Mouse (Mus musculus): ENCODE results near the gene Myo10. TPM values are rescaled to one million over a fixed set of nuclear protein-coding genes. Genes with fewer than 3 reads are reported as not detected.

Myo10 gene
- polyA plus RNA-seq, 1 experiment from 2014 or later = 24.4 TPM

DNA sequence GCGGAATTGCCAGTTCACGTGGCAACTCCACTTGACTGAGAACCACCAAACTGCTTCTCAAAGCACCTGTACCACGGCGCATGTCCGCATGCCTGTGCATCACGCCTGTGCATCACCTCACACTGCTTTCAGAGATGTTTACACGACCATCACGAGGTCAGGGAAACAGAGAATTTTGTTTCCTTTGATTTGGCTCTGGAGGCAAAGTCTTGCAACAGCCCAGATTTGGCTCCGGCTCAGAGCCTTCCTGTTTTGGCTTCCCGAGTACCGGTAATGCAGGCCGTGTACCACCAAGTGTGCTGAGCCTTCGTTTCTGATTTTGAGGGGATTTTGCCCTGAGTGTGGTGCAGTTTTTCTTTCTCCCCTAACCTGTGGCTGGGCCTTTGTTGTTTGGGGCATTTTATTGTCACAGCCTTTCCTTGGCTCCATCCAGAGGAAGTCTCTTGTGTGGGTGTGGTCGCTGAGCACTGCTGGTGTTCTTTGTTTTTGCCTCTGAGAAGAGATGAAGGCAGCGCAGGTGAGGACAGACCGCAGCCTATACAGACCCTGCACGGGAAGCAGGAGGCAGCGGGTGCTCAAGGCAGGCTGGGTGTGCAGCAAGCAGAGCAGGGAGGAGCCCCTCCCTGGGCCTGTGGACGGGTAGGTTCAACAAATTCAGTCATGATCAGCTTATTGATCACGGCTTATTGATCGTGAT, 70.1 kb downstream of the Myo10 start:
- no peaks in the 10 kb centered on the region for H3K36me3 ChIP-seq (replicated peaks; ENCODE audit: control insufficient read depth, insufficient read depth)
- ATAC-seq (ENCODE audit: low FRiP score) (no peak), DNase-seq (ENCODE audit: low spot score) (no peak)
- 51% methylated on average over 21 of the region's 21 CpGs for WGBS
- no peak overlapping the region for H3K4me2 ChIP-seq (replicated peaks)
- no peaks in the 10 kb centered on the region for H3K27me3 ChIP-seq (ENCODE audit: control insufficient read depth, insufficient read depth, low read length)
- H3K27ac ChIP-seq = no peak overlapping the region
- no peaks in the 10 kb centered on the region for H3K9me3 ChIP-seq (ENCODE audit: control insufficient read depth, low read length)
- H3K4me1 ChIP-seq (replicated peaks; ENCODE audit: control insufficient read depth, insufficient read depth, low read length) = peaks cover 12% of the 10 kb centered on the region; the same call in 1 of the 2 replicates
- no peak overlapping the region for H3K9ac ChIP-seq
- no peak overlapping the region for H3K4me3 ChIP-seq (replicated peaks; ENCODE audit: low read length)

DNA sequence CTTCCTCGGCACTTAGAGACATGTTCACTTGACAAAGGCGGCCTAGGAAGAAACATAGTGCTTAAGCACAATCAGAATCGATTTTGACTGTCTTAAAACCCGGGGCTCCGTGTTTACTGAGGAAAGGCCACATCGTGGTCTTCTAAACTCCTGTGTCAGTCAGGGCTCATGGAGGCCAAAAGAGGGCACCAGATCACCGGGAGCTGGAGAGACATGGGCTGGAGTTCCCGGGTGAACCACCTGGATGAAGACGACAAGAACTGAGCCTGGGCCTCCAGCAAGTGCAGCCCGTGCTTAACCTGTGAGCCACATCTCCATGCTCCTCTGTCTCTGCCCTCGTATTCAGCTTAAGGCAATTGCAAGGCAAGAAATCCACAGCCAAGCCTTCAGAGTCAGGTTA, 71.4 kb downstream of the Myo10 start:
- Histone ChIP-seq H3K27ac (no peak overlapping the region), H3K4me1 (replicated peaks; ENCODE audit: control insufficient read depth, insufficient read depth, low read length) (peaks cover 12% of the 10 kb centered on the region; the same call in 1 of the 2 replicates), H3K4me3 (replicated peaks; ENCODE audit: low read length) (no peak overlapping the region), H3K27me3 (ENCODE audit: control insufficient read depth, insufficient read depth, low read length) (no peaks in the 10 kb centered on the region), H3K9me3 (ENCODE audit: control insufficient read depth, low read length) (no peaks in the 10 kb centered on the region), H3K4me2 (replicated peaks) (no peak overlapping the region), H3K9ac (no peak overlapping the region), H3K36me3 (replicated peaks; ENCODE audit: control insufficient read depth, insufficient read depth) (no peaks in the 10 kb centered on the region)
- DNase-seq (ENCODE audit: low spot score) (no peak), ATAC-seq (ENCODE audit: low FRiP score) (no peak)
- 89% methylated on average over 11 of the region's 11 CpGs for WGBS

DNA sequence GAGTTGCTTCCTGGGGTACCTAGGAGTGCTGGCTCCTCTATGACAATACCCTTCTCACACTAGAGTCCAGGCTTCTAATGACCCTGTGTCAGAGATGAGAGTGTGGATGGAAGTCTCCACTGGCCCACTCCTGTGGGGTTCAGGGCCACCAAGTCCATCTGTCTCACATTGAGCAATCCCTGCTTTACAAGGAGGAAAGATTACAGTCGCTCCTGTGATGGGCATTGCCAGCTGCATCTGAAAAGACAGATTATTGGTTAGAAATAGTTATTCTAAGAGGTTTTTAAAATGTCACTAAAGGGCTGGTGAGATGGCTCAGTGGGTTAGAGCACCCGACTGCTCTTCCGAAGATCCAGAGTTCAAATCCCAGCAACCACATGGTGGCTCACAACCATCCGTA, 72.4 kb downstream of the Myo10 start:
- Histone ChIP-seq H3K9ac (no peak overlapping the region), H3K27me3 (ENCODE audit: control insufficient read depth, insufficient read depth, low read length) (no peaks in the 10 kb centered on the region), H3K27ac (no peak overlapping the region), H3K36me3 (replicated peaks; ENCODE audit: control insufficient read depth, insufficient read depth) (no peaks in the 10 kb centered on the region), H3K4me1 (replicated peaks; ENCODE audit: control insufficient read depth, insufficient read depth, low read length) (peaks cover 8% of the 10 kb centered on the region; the same call in 1 of the 2 replicates), H3K4me2 (replicated peaks) (no peak overlapping the region), H3K9me3 (ENCODE audit: control insufficient read depth, low read length) (no peaks in the 10 kb centered on the region), H3K4me3 (replicated peaks; ENCODE audit: low read length) (no peak overlapping the region)
- ATAC-seq (ENCODE audit: low FRiP score) = no peak
- DNase-seq (ENCODE audit: low spot score) = no peak
- WGBS = over 99% methylated on average over 4 of the region's 4 CpGs

DNA sequence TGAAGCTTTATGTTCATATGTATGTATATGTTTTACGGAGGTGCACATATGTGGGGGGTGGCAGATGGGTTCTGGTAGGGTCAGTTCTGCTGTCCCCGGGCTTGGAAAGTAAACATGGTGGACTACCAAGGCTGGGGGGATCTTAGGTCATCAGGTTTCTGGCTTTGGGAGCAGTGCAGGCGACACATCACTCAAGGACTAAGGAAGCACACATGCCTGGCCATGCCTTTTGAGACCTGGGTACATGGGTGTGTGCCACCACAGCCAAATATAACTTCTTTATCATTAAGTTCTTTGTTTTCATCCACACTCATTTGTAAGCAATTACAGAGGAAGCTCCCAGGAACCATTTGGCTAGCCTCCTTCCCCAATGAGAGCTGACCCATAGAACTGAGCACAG, 72.9 kb downstream of the Myo10 start:
- no peak overlapping the region for H3K4me2 ChIP-seq (replicated peaks)
- ATAC-seq (ENCODE audit: low FRiP score) = no peak
- no peak for DNase-seq (ENCODE audit: low spot score)
- H3K36me3 ChIP-seq (replicated peaks; ENCODE audit: control insufficient read depth, insufficient read depth) = no peaks in the 10 kb centered on the region
- no peak overlapping the region for H3K9ac ChIP-seq
- no peak overlapping the region for H3K4me3 ChIP-seq (replicated peaks; ENCODE audit: low read length)
- 97% methylated on average over 3 of the region's 3 CpGs for WGBS
- no peaks in the 10 kb centered on the region for H3K9me3 ChIP-seq (ENCODE audit: control insufficient read depth, low read length)
- no peaks in the 10 kb centered on the region for H3K27me3 ChIP-seq (ENCODE audit: control insufficient read depth, insufficient read depth, low read length)
- H3K4me1 ChIP-seq (replicated peaks; ENCODE audit: control insufficient read depth, insufficient read depth, low read length) = peaks cover 3% of the 10 kb centered on the region; the same call in 1 of the 2 replicates
- no peak overlapping the region for H3K27ac ChIP-seq

DNA sequence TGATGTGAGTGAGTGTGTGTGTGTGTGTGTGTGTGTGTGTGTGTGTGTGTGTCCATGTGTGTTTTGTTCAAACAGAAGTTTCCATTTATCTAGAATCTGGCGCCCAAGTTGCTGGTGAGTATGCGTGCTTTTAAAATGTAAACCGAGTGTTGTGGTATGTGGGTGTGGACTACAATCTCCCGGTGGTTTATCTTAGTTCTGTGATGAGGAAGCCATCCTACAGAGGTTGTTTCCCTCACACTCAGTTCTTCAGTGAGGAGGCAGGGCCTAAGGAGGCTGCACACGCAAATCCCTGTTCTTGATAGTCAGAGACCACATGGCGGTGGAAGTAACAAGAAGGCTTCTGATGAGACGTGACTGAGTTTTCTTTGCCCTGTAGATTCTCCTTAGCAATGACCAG, 73.6 kb downstream of the Myo10 start:
- WGBS = 95% methylated on average over 7 of the region's 7 CpGs
- Histone ChIP-seq H3K36me3 (replicated peaks; ENCODE audit: control insufficient read depth, insufficient read depth) (no peaks in the 10 kb centered on the region), H3K27ac (no peak overlapping the region), H3K4me1 (replicated peaks; ENCODE audit: control insufficient read depth, insufficient read depth, low read length) (no peaks in the 10 kb centered on the region), H3K4me3 (replicated peaks; ENCODE audit: low read length) (no peak overlapping the region), H3K9ac (no peak overlapping the region), H3K4me2 (replicated peaks) (no peak overlapping the region), H3K9me3 (ENCODE audit: control insufficient read depth, low read length) (no peaks in the 10 kb centered on the region), H3K27me3 (ENCODE audit: control insufficient read depth, insufficient read depth, low read length) (no peaks in the 10 kb centered on the region)
- DNase-seq (ENCODE audit: low spot score) (no peak), ATAC-seq (ENCODE audit: low FRiP score) (no peak)

DNA sequence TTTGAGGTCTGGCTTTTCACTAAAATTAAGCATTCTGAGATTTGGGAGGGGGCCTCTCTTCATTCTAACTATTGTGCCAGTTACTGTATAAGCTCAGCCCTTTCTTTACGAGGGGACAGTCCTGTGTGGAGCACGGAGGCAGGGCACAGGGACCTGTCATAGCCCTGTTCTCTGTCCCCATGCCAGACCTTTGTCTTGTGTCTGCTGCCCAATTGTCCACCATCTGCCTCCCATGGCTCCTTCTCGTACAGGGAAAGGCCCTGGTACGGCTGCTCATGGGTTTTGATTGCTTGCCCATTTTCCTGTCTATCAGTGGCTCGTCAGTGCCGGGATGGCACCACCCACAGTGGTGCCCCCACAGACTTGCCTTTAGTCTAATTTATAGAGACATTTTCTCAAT, 74.3 kb downstream of the Myo10 start:
- H3K36me3 ChIP-seq (replicated peaks; ENCODE audit: control insufficient read depth, insufficient read depth) = no peaks in the 10 kb centered on the region
- H3K9me3 ChIP-seq (ENCODE audit: control insufficient read depth, low read length) = no peaks in the 10 kb centered on the region
- H3K9ac ChIP-seq = no peak overlapping the region
- no peak overlapping the region for H3K4me2 ChIP-seq (replicated peaks)
- no peak for DNase-seq (ENCODE audit: low spot score)
- H3K27me3 ChIP-seq (ENCODE audit: control insufficient read depth, insufficient read depth, low read length) = no peaks in the 10 kb centered on the region
- no peaks in the 10 kb centered on the region for H3K4me1 ChIP-seq (replicated peaks; ENCODE audit: control insufficient read depth, insufficient read depth, low read length)
- H3K27ac ChIP-seq = no peak overlapping the region
- H3K4me3 ChIP-seq (replicated peaks; ENCODE audit: low read length) = no peak overlapping the region
- WGBS = 79% methylated on average over 6 of the region's 6 CpGs
- no peak for ATAC-seq (ENCODE audit: low FRiP score)

DNA sequence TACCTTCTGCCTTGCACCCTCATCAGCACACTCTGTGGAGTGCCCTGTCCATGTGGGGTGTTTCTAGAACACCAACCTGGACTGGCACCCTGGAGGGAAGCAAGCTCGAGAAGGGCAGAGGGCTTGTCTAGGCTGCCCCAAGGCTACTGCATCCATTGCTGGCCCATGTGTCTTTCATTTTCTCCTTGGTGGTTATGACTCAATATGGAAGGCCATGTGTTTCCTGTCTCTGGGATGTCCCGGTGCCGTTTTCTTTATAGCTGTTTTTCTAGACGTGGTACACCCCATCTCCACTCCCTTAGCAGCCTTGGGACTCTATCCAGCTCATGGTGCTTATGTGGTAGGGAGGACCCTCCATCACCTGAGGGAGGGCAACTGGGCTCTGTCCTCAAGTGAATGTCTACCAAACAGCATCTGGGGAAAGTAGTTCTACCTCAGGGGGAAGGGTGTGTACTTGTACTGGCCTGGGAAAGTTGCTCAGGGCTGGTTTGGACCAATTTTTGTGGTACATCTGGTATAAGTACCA, 76.8 kb downstream of the Myo10 start:
- no peak for ATAC-seq (ENCODE audit: low FRiP score)
- no peaks in the 10 kb centered on the region for H3K4me1 ChIP-seq (replicated peaks; ENCODE audit: control insufficient read depth, insufficient read depth, low read length)
- no peaks in the 10 kb centered on the region for H3K36me3 ChIP-seq (replicated peaks; ENCODE audit: control insufficient read depth, insufficient read depth)
- no peak overlapping the region for H3K4me3 ChIP-seq (replicated peaks; ENCODE audit: low read length)
- H3K4me2 ChIP-seq (replicated peaks) = no peak overlapping the region
- no peak overlapping the region for H3K9ac ChIP-seq
- DNase-seq (ENCODE audit: low spot score) = no peak
- no peak overlapping the region for H3K27ac ChIP-seq
- H3K9me3 ChIP-seq (ENCODE audit: control insufficient read depth, low read length) = no peaks in the 10 kb centered on the region
- H3K27me3 ChIP-seq (ENCODE audit: control insufficient read depth, insufficient read depth, low read length) = no peaks in the 10 kb centered on the region
- 81% methylated on average over 4 of the region's 4 CpGs for WGBS

DNA sequence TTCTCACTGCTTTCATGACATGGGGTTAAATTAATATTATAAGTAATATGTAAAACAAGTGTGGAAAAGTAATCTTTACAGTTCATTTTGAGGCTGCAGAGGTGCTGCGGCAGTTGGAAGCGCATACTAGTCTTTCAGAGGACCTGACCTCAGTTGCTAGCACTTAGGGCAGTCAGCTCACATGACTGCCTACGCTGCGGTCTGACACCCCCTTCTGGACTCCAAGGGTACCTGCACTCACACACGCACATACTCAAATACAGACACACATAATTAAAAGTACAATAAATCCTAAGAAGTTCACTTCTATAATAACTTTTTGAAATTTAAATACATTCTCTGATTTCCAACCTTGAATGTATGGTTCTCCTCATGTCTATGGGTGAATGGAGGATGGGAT, 80.3 kb downstream of the Myo10 start:
- no peak overlapping the region for H3K4me3 ChIP-seq (replicated peaks; ENCODE audit: low read length)
- no peak for DNase-seq (ENCODE audit: low spot score)
- H3K27ac ChIP-seq = no peak overlapping the region
- H3K9me3 ChIP-seq (ENCODE audit: control insufficient read depth, low read length) = no peaks in the 10 kb centered on the region
- no peaks in the 10 kb centered on the region for H3K36me3 ChIP-seq (replicated peaks; ENCODE audit: control insufficient read depth, insufficient read depth)
- ATAC-seq (ENCODE audit: low FRiP score) = no peak
- no peak overlapping the region for H3K9ac ChIP-seq
- H3K27me3 ChIP-seq (ENCODE audit: control insufficient read depth, insufficient read depth, low read length) = no peaks in the 10 kb centered on the region
- H3K4me1 ChIP-seq (replicated peaks; ENCODE audit: control insufficient read depth, insufficient read depth, low read length) = no peaks in the 10 kb centered on the region
- no peak overlapping the region for H3K4me2 ChIP-seq (replicated peaks)
- WGBS = 100% methylated on average over 5 of the region's 5 CpGs

DNA sequence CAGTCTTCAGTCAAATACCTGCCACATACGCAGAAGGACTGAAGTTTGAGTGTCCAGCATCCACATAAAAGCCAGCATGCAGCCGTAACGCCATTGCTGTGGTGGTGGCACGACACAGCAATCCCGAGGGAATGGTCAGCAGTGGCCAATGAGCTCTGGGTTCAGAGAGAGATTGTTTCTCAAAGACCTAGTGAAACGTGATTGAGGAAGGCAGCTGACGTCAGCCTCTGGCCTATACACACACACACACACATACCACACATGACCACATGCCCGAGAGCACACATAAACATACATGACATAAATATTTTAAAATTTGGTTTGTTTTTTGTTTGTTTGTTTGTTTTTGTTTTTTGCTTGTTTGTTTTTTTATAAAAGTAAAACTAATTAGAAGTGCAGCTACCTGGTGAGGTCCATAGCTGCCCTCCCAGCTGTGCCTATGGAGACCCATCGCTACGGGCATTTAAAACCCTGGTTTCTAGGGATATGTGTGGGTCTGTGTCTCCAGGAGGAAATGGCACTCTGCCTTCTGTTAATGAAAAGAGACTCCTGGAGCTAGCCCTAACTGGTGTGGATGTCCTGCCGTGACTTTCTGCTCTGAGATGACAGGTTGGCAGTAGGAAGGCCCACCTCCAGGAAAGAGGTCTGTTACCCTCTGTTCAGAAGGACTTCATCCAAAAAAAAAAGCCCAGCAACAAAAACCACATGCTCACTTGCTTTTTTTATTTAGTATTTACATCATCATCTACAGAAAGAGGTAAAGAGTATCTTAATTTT, 82.7 kb downstream of the Myo10 start:
- no peak overlapping the region for H3K4me3 ChIP-seq (replicated peaks; ENCODE audit: low read length)
- H3K9ac ChIP-seq = no peak overlapping the region
- H3K27me3 ChIP-seq (ENCODE audit: control insufficient read depth, insufficient read depth, low read length) = no peaks in the 10 kb centered on the region
- no peak for DNase-seq (ENCODE audit: low spot score)
- H3K4me1 ChIP-seq (replicated peaks; ENCODE audit: control insufficient read depth, insufficient read depth, low read length) = no peaks in the 10 kb centered on the region
- no peak for ATAC-seq (ENCODE audit: low FRiP score)
- no peaks in the 10 kb centered on the region for H3K9me3 ChIP-seq (ENCODE audit: control insufficient read depth, low read length)
- H3K27ac ChIP-seq = no peak overlapping the region
- WGBS = 80% methylated on average over 11 of the region's 11 CpGs
- H3K36me3 ChIP-seq (replicated peaks; ENCODE audit: control insufficient read depth, insufficient read depth) = no peaks in the 10 kb centered on the region
- no peak overlapping the region for H3K4me2 ChIP-seq (replicated peaks)
